Mouse (Mus musculus): ENCODE measurements around the gene Bloc1s3. TPM values are rescaled to one million over a fixed set of nuclear protein-coding genes. Genes with fewer than 3 reads are reported as not detected.

The Bloc1s3 gene
- total and polyA plus RNA-seq, 2 experiments from 2014 or later = 5.1 to 17.3 TPM

- no peaks in the 10 kb centered on the region for H3K27me3 ChIP-seq (ENCODE audit: insufficient read depth, low read length)
- no peak overlapping the region for H3K4me3 ChIP-seq (ENCODE audit: low read depth, low read length)
- no peak for DNase-seq
- no peak overlapping the region for H3K27ac ChIP-seq (ENCODE audit: low read depth, low read length)
- peaks cover 7% of the 10 kb centered on the region for H3K36me3 ChIP-seq (ENCODE audit: insufficient read depth)
- no peaks in the 10 kb centered on the region for H3K9me3 ChIP-seq (ENCODE audit: low read length)
- H3K4me1 ChIP-seq (ENCODE audit: insufficient read depth) = peaks cover 16% of the 10 kb centered on the region
- TF ChIP-seq CTCF (IDR thresholded peaks at IDR 0.05; ENCODE audit: low read depth) = no peak
- WGBS = 74% methylated on average over 11 of the region's 11 CpGs
- H3K9ac ChIP-seq = no peak overlapping the region
- no peak overlapping the region for H3K4me2 ChIP-seq (ENCODE audit: low read depth)
- ATAC-seq = no peak
Measured at GRCm38 (mm10) chr7:19455819-19456495, 52.2 kb downstream of the Bloc1s3 start.

DNA sequence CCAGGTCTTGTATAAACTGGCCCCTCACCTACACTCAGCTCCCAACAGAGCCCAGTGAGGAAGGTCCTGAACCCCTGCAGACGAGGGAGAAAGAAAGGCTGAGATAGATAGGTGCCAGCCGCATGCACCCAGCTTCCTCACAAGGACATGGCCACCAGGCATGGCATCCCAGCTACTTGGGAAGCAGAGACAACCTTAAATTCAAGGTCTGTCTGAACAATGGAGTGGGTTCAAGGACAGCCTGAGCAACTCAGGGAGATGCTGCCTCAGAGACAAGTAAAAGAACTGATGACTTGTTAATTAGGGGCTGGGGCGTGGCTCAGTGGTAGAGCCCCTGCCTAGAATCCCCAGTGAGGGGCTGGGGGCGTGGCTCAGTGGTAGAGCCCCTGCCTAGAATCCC lies 53.0 kb downstream of the Bloc1s3 start:
- no peak overlapping the region for H3K9ac ChIP-seq
- peaks cover 15% of the 10 kb centered on the region for H3K36me3 ChIP-seq (ENCODE audit: insufficient read depth)
- H3K9me3 ChIP-seq (ENCODE audit: low read length) = no peaks in the 10 kb centered on the region
- DNase-seq (no peak), ATAC-seq (no peak)
- WGBS = 92% methylated on average over 4 of the region's 4 CpGs
- TF ChIP-seq CTCF (IDR thresholded peaks at IDR 0.05; ENCODE audit: low read depth) = no peak
- H3K27me3 ChIP-seq (ENCODE audit: insufficient read depth, low read length) = no peaks in the 10 kb centered on the region
- no peak overlapping the region for H3K4me3 ChIP-seq (ENCODE audit: low read depth, low read length)
- no peak overlapping the region for H3K27ac ChIP-seq (ENCODE audit: low read depth, low read length)
- peaks cover 16% of the 10 kb centered on the region for H3K4me1 ChIP-seq (ENCODE audit: insufficient read depth)
- no peak overlapping the region for H3K4me2 ChIP-seq (ENCODE audit: low read depth)

Other genes with a start within 250 kb of the Bloc1s3 start
- gene Vasp, start 236.6 kb downstream of the Bloc1s3 start, total RNA-seq (2014; rRNA removed) = 40.6 and 45.9 TPM in 2 replicates
- 30.0 and 30.6 TPM in 2 replicates for gene Vasp, start 236.6 kb downstream of the Bloc1s3 start, polyA plus RNA-seq (2015; fragmentation: Nextera tagmentation; extraction: Ambion mirVana)
- gene Ppm1n, start 228.3 kb downstream of the Bloc1s3 start, total RNA-seq (2014; rRNA removed) = 2.3 and 3.2 TPM in 2 replicates
- gene Ppm1n, start 228.3 kb downstream of the Bloc1s3 start, polyA plus RNA-seq (2015; fragmentation: Nextera tagmentation; extraction: Ambion mirVana) = 0.69 and 1.1 TPM in 2 replicates
- gene Rtn2, start 225.7 kb downstream of the Bloc1s3 start, total RNA-seq (2014; rRNA removed) = 154 and 163 TPM in 2 replicates
- 126 and 136 TPM in 2 replicates for gene Rtn2, start 225.7 kb downstream of the Bloc1s3 start, polyA plus RNA-seq (2015; fragmentation: Nextera tagmentation; extraction: Ambion mirVana)
- 1.6 and 5.1 TPM in 2 replicates for gene Fosb, start 198.3 kb downstream of the Bloc1s3 start, total RNA-seq (2014; rRNA removed)
- 0.28 and 0.36 TPM in 2 replicates for gene Fosb, start 198.3 kb downstream of the Bloc1s3 start, polyA plus RNA-seq (2015; fragmentation: Nextera tagmentation; extraction: Ambion mirVana)
- gene Ercc1, start 163.6 kb downstream of the Bloc1s3 start, total RNA-seq (2014; rRNA removed) = 56.6 and 73.6 TPM in 2 replicates
- 80.5 and 81.0 TPM in 2 replicates for gene Ercc1, start 163.6 kb downstream of the Bloc1s3 start, polyA plus RNA-seq (2015; fragmentation: Nextera tagmentation; extraction: Ambion mirVana)
- 12.1 and 15.5 TPM in 2 replicates for gene Cd3eap, start 148.9 kb downstream of the Bloc1s3 start, total RNA-seq (2014; rRNA removed)
- 19.4 and 21.6 TPM in 2 replicates for gene Cd3eap, start 148.9 kb downstream of the Bloc1s3 start, polyA plus RNA-seq (2015; fragmentation: Nextera tagmentation; extraction: Ambion mirVana)
- gene Ppp1r13l, start 148.6 kb downstream of the Bloc1s3 start, total RNA-seq (2014; rRNA removed) = 0.76 and 1.2 TPM in 2 replicates
- 2.0 and 2.1 TPM in 2 replicates for gene Ppp1r13l, start 148.6 kb downstream of the Bloc1s3 start, polyA plus RNA-seq (2015; fragmentation: Nextera tagmentation; extraction: Ambion mirVana)
- gene Ercc2, start 126.4 kb downstream of the Bloc1s3 start, total RNA-seq (2014; rRNA removed) = 47.7 and 58.2 TPM in 2 replicates
- gene Ercc2, start 126.4 kb downstream of the Bloc1s3 start, polyA plus RNA-seq (2015; fragmentation: Nextera tagmentation; extraction: Ambion mirVana) = 17.9 and 21.8 TPM in 2 replicates
- 2.2 and 3.0 TPM in 2 replicates for gene Klc3, start 104.3 kb downstream of the Bloc1s3 start, total RNA-seq (2014; rRNA removed)
- 2.1 and 2.9 TPM in 2 replicates for gene Klc3, start 104.3 kb downstream of the Bloc1s3 start, polyA plus RNA-seq (2015; fragmentation: Nextera tagmentation; extraction: Ambion mirVana)
- 0.48 and 4.2 TPM in 2 replicates for gene Ckm, start 103.6 kb downstream of the Bloc1s3 start, total RNA-seq (2014; rRNA removed)
- gene Ckm, start 103.6 kb downstream of the Bloc1s3 start, polyA plus RNA-seq (2015; fragmentation: Nextera tagmentation; extraction: Ambion mirVana) = not detected in 2 replicates
- 46.7 and 47.1 TPM in 2 replicates for gene Mark4, start 49.5 kb downstream of the Bloc1s3 start, total RNA-seq (2014; rRNA removed)
- 16.1 and 21.0 TPM in 2 replicates for gene Mark4, start 49.5 kb downstream of the Bloc1s3 start, polyA plus RNA-seq (2015; fragmentation: Nextera tagmentation; extraction: Ambion mirVana)
- 0.14 and 0.23 TPM in 2 replicates for gene Exoc3l2, start 45.0 kb downstream of the Bloc1s3 start, total RNA-seq (2014; rRNA removed)
- 0.36 and 0.38 TPM in 2 replicates for gene Exoc3l2, start 45.0 kb downstream of the Bloc1s3 start, polyA plus RNA-seq (2015; fragmentation: Nextera tagmentation; extraction: Ambion mirVana)
- gene Trappc6a, start within 50 bp of the Bloc1s3 start, total RNA-seq (2014; rRNA removed) = 28.5 and 28.8 TPM in 2 replicates
- gene Trappc6a, start within 50 bp of the Bloc1s3 start, polyA plus RNA-seq (2015; fragmentation: Nextera tagmentation; extraction: Ambion mirVana) = 38.7 and 38.8 TPM in 2 replicates
- 2.0 and 3.4 TPM in 2 replicates for gene Nkpd1, start 9.5 kb upstream of the Bloc1s3 start, total RNA-seq (2014; rRNA removed)
- 1.1 and 2.3 TPM in 2 replicates for gene Nkpd1, start 9.5 kb upstream of the Bloc1s3 start, polyA plus RNA-seq (2015; fragmentation: Nextera tagmentation; extraction: Ambion mirVana)
- gene Ppp1r37, start 54.7 kb upstream of the Bloc1s3 start, total RNA-seq (2014; rRNA removed) = 86.4 and 87.8 TPM in 2 replicates
- gene Ppp1r37, start 54.7 kb upstream of the Bloc1s3 start, polyA plus RNA-seq (2015; fragmentation: Nextera tagmentation; extraction: Ambion mirVana) = 23.4 and 27.2 TPM in 2 replicates
- 0.31 and 1.2 TPM in 2 replicates for gene Zfp296, start 68.9 kb upstream of the Bloc1s3 start, total RNA-seq (2014; rRNA removed)
- gene Zfp296, start 68.9 kb upstream of the Bloc1s3 start, polyA plus RNA-seq (2015; fragmentation: Nextera tagmentation; extraction: Ambion mirVana) = 0.09 and 0.16 TPM in 2 replicates
- 38.2 and 56.4 TPM in 2 replicates for gene Gemin7, start 69.2 kb upstream of the Bloc1s3 start, total RNA-seq (2014; rRNA removed)
- 145 and 148 TPM in 2 replicates for gene Gemin7, start 69.2 kb upstream of the Bloc1s3 start, polyA plus RNA-seq (2015; fragmentation: Nextera tagmentation; extraction: Ambion mirVana)
- 56.0 and 89.0 TPM in 2 replicates for gene Clasrp, start 96.1 kb upstream of the Bloc1s3 start, total RNA-seq (2014; rRNA removed)
- 50.1 and 56.8 TPM in 2 replicates for gene Clasrp, start 96.1 kb upstream of the Bloc1s3 start, polyA plus RNA-seq (2015; fragmentation: Nextera tagmentation; extraction: Ambion mirVana)
- 6.5 and 6.9 TPM in 2 replicates for gene Relb, start 121.1 kb upstream of the Bloc1s3 start, total RNA-seq (2014; rRNA removed)
- gene Relb, start 121.1 kb upstream of the Bloc1s3 start, polyA plus RNA-seq (2015; fragmentation: Nextera tagmentation; extraction: Ambion mirVana) = 4.5 and 5.4 TPM in 2 replicates
- 93.2 and 109 TPM in 2 replicates for gene Clptm1, start 156.7 kb upstream of the Bloc1s3 start, total RNA-seq (2014; rRNA removed)
- 111 and 136 TPM in 2 replicates for gene Clptm1, start 156.7 kb upstream of the Bloc1s3 start, polyA plus RNA-seq (2015; fragmentation: Nextera tagmentation; extraction: Ambion mirVana)
- 0.86 TPM in 1 of 2 replicates, not detected in the other for gene Apoc2, start 169.6 kb upstream of the Bloc1s3 start, total RNA-seq (2014; rRNA removed)
- gene Apoc2, start 169.6 kb upstream of the Bloc1s3 start, polyA plus RNA-seq (2015; fragmentation: Nextera tagmentation; extraction: Ambion mirVana) = 0.50 TPM in 1 of 2 replicates, not detected in the other
- gene Gm44805, start 173.1 kb upstream of the Bloc1s3 start, total RNA-seq (2014; rRNA removed) = not detected in 2 replicates
- gene Gm44805, start 173.1 kb upstream of the Bloc1s3 start, polyA plus RNA-seq (2015; fragmentation: Nextera tagmentation; extraction: Ambion mirVana) = not detected in 2 replicates
- not detected in 2 replicates for gene Apoc4, start 173.1 kb upstream of the Bloc1s3 start, total RNA-seq (2014; rRNA removed)
- gene Apoc4, start 173.1 kb upstream of the Bloc1s3 start, polyA plus RNA-seq (2015; fragmentation: Nextera tagmentation; extraction: Ambion mirVana) = not detected in 2 replicates
- gene Apoc1, start 184.3 kb upstream of the Bloc1s3 start, total RNA-seq (2014; rRNA removed) = 2.1 and 5.3 TPM in 2 replicates
- gene Apoc1, start 184.3 kb upstream of the Bloc1s3 start, polyA plus RNA-seq (2015; fragmentation: Nextera tagmentation; extraction: Ambion mirVana) = 3.0 and 5.5 TPM in 2 replicates
- 1,116 and 1,436 TPM in 2 replicates for gene Apoe, start 190.8 kb upstream of the Bloc1s3 start, total RNA-seq (2014; rRNA removed)
- 1,283 and 1,495 TPM in 2 replicates for gene Apoe, start 190.8 kb upstream of the Bloc1s3 start, polyA plus RNA-seq (2015; fragmentation: Nextera tagmentation; extraction: Ambion mirVana)
- 98.9 and 113 TPM in 2 replicates for gene Tomm40, start 207.1 kb upstream of the Bloc1s3 start, total RNA-seq (2014; rRNA removed)
- gene Tomm40, start 207.1 kb upstream of the Bloc1s3 start, polyA plus RNA-seq (2015; fragmentation: Nextera tagmentation; extraction: Ambion mirVana) = 146 and 147 TPM in 2 replicates
- gene Nectin2, start 242.1 kb upstream of the Bloc1s3 start, total RNA-seq (2014; rRNA removed) = 44.2 and 44.7 TPM in 2 replicates
- 47.2 and 48.7 TPM in 2 replicates for gene Nectin2, start 242.1 kb upstream of the Bloc1s3 start, polyA plus RNA-seq (2015; fragmentation: Nextera tagmentation; extraction: Ambion mirVana)

Data from forebrain, postnatal 0 days (tissue).